Mouse (Mus musculus): ENCODE results near the gene Ube2n. TPM values are rescaled to one million over a fixed set of nuclear protein-coding genes. Genes with fewer than 3 reads are reported as not detected.

The Ube2n gene
- polyA plus RNA-seq, 1 experiment, result 63.5 TPM

- Histone ChIP-seq H3K36me3 (ENCODE audit: control insufficient read depth, insufficient read depth, low read length) (no peaks in the 10 kb centered on the region), H3K4me3 (ENCODE audit: control insufficient read depth, insufficient read depth, low read length) (no peak overlapping the region), H3K27me3 (ENCODE audit: control insufficient read depth, insufficient read depth, low read length) (no peaks in the 10 kb centered on the region), H3K4me1 (replicated peaks; ENCODE audit: control insufficient read depth, insufficient read depth, low read length) (no peaks in the 10 kb centered on the region), H3K27ac (ENCODE audit: control insufficient read depth, insufficient read depth, low read length) (no peak overlapping the region)
- no peak for TF ChIP-seq CTCF (IDR thresholded peaks at IDR 0.05; ENCODE audit: borderline replicate concordance, control insufficient read depth, extremely low read depth, insufficient read depth, low read length, poor library complexity)
- TF ChIP-seq POLR2A (IDR thresholded peaks at IDR 0.05; ENCODE audit: control insufficient read depth, extremely low read depth, insufficient read depth, low read length, poor library complexity), result no peak
- 37% methylated on average over 6 of the region's 6 CpGs for WGBS
- DNase-seq, result no peak
Measured at GRCm38 (mm10) chr10:95590196-95590595, 75.3 kb downstream of the Ube2n start.

GRCm38 (mm10) chr10:95591257-95591656, 76.3 kb downstream of the Ube2n start:
- TF ChIP-seq CTCF (IDR thresholded peaks at IDR 0.05; ENCODE audit: borderline replicate concordance, control insufficient read depth, extremely low read depth, insufficient read depth, low read length, poor library complexity) (no peak), POLR2A (IDR thresholded peaks at IDR 0.05; ENCODE audit: control insufficient read depth, extremely low read depth, insufficient read depth, low read length, poor library complexity) (no peak)
- H3K4me3 ChIP-seq (ENCODE audit: control insufficient read depth, insufficient read depth, low read length), result no peak overlapping the region
- DNase-seq, result no peak
- H3K27ac ChIP-seq (ENCODE audit: control insufficient read depth, insufficient read depth, low read length), result no peak overlapping the region
- no peaks in the 10 kb centered on the region for H3K4me1 ChIP-seq (replicated peaks; ENCODE audit: control insufficient read depth, insufficient read depth, low read length)
- WGBS, result 92% methylated on average over 4 of the region's 4 CpGs
- H3K27me3 ChIP-seq (ENCODE audit: control insufficient read depth, insufficient read depth, low read length), result no peaks in the 10 kb centered on the region
- no peaks in the 10 kb centered on the region for H3K36me3 ChIP-seq (ENCODE audit: control insufficient read depth, insufficient read depth, low read length)

GRCm38 (mm10) chr10:95594414-95594813, 79.5 kb downstream of the Ube2n start:
- Histone ChIP-seq H3K4me1 (replicated peaks; ENCODE audit: control insufficient read depth, insufficient read depth, low read length) (no peaks in the 10 kb centered on the region), H3K27me3 (ENCODE audit: control insufficient read depth, insufficient read depth, low read length) (no peaks in the 10 kb centered on the region), H3K36me3 (ENCODE audit: control insufficient read depth, insufficient read depth, low read length) (no peaks in the 10 kb centered on the region), H3K4me3 (ENCODE audit: control insufficient read depth, insufficient read depth, low read length) (no peak overlapping the region), H3K27ac (ENCODE audit: control insufficient read depth, insufficient read depth, low read length) (no peak overlapping the region)
- DNase-seq, result no peak
- TF ChIP-seq CTCF (IDR thresholded peaks at IDR 0.05; ENCODE audit: borderline replicate concordance, control insufficient read depth, extremely low read depth, insufficient read depth, low read length, poor library complexity) (no peak), POLR2A (IDR thresholded peaks at IDR 0.05; ENCODE audit: control insufficient read depth, extremely low read depth, insufficient read depth, low read length, poor library complexity) (no peak)
- 88% methylated on average over 11 of the region's 11 CpGs for WGBS

Other genes starting within 250 kb of the Ube2n start
- gene Cradd, start 191.0 kb upstream of the Ube2n start, polyA plus RNA-seq (2012; rRNA removed), result 15.2 and 15.8 TPM in 2 replicates
- 18.4 and 19.4 TPM in 2 replicates for gene Socs2, start 98.0 kb upstream of the Ube2n start, polyA plus RNA-seq (2012; rRNA removed)
- 78.4 and 107 TPM in 2 replicates for gene Mrpl42, start 13.2 kb upstream of the Ube2n start, polyA plus RNA-seq (2012; rRNA removed)
- gene Nudt4, start 49.0 kb downstream of the Ube2n start, polyA plus RNA-seq (2012; rRNA removed), result 15.9 and 20.5 TPM in 2 replicates
- gene Anapc15-ps, start 158.3 kb downstream of the Ube2n start, polyA plus RNA-seq (2012; rRNA removed), result not detected in 2 replicates